Mouse (Mus musculus) hindbrain, embryonic 11.5 days (tissue): Measurements from ENCODE around the gene Arhgap18. TPM values are rescaled to one million over a fixed set of nuclear protein-coding genes. Genes with fewer than 3 reads are reported as not detected.

Experiments
- ATAC-seq: fragments of 200-750 bp; cut with Nextera tagmentation; 2 replicates; pipeline ENCODE4 v1.8.0; 2017; ENCODE audit warnings: mild to moderate bottlenecking, moderate TSS enrichment, moderate library complexity; ENCODE audit not compliant: low FRiP score
- DNase-seq: peaks from one replicate; pipeline ENCODE4 v3.0.0-alpha.2; 2015; ENCODE audit warnings: low spot score
- H3K27ac ChIP-seq: fragments of 300-500 bp; sonication (generic); 2 replicates; pipeline ENCODE4 v1.5.1; 2014; ENCODE audit warnings: mild to moderate bottlenecking, low read depth, low read length
- H3K27me3 ChIP-seq: fragments of 300-500 bp; sonication (generic); 2 replicates; pipeline ENCODE4 v1.6.1; 2014; ENCODE audit warnings: mild to moderate bottlenecking, low read length, moderate library complexity, mixed read lengths; ENCODE audit not compliant: control insufficient read depth, insufficient read depth
- H3K36me3 ChIP-seq: fragments of 300-500 bp; sonication (generic); 2 replicates; pipeline ENCODE4 v1.6.1; 2014; ENCODE audit warnings: mild to moderate bottlenecking, low read length, moderate library complexity, mixed read lengths; ENCODE audit not compliant: control insufficient read depth, insufficient read depth
- H3K4me1 ChIP-seq: fragments of 300-500 bp; sonication (generic); replicated peaks from 2 replicates; pipeline ENCODE4 v1.6.1; 2014; ENCODE audit warnings: low read length, mixed read lengths; ENCODE audit not compliant: control insufficient read depth, insufficient read depth
- H3K4me2 ChIP-seq: fragments of 300-500 bp; sonication (generic); replicated peaks from 2 replicates; pipeline ENCODE4 v1.6.1; 2014; ENCODE audit warnings: mild to moderate bottlenecking, low read depth, low read length
- H3K4me3 ChIP-seq: fragments of 300-500 bp; sonication (generic); 2 replicates; pipeline ENCODE4 v1.5.1; 2014; ENCODE audit warnings: low read depth, low read length
- H3K9ac ChIP-seq: fragments of 300-500 bp; sonication (generic); 2 replicates; pipeline ENCODE4 v1.6.1; 2014; ENCODE audit warnings: low read depth, low read length
- H3K9me3 ChIP-seq: fragments of 300-500 bp; sonication (generic); 2 replicates; pipeline ENCODE4 v1.6.1; 2016; ENCODE audit warnings: low read length; ENCODE audit not compliant: control insufficient read depth
- WGBS: fragments of 180-500 bp; shearing (Covaris S2); extraction: QIAGEN DNeasy Blood & Tissue Kit; methylation state at CpG from one replicate; pipeline ENCODE4 v1.1.7; 2014; 5-methylcytosine and 5-hydroxymethylcytosine counted together
- polyA plus RNA-seq: library from polyadenylated mRNA; unstranded; fragments of >200 nt; fragmentation: Nextera tagmentation; extraction: Ambion mirVana; gene quantifications from 2 replicates; pipeline ENCODE4 v1.2.1, GENCODE M21; 2014

Gene Arhgap18
- polyA plus RNA-seq, 1 experiment from 2014 or later: 12.9 TPM

GRCm38 (mm10) chr10:26793013-26793412 is 39.8 kb downstream of the Arhgap18 start:
- ATAC-seq (no peak), DNase-seq (no peak)
- Histone ChIP-seq H3K4me3 (no peak overlapping the region), H3K27me3 (no peaks in the 10 kb centered on the region), H3K36me3 (no peaks in the 10 kb centered on the region), H3K4me2 (no peak overlapping the region), H3K9me3 (no peaks in the 10 kb centered on the region), H3K27ac (no peak overlapping the region), H3K4me1 (no peaks in the 10 kb centered on the region), H3K9ac (no peak overlapping the region)
- WGBS: 92% methylated on average over 8 of the region's 8 CpGs

- ATAC-seq: no peak
Measured at GRCm38 (mm10) chr10:26796432-26797286, 43.4 kb downstream of the Arhgap18 start.

GRCm38 (mm10) chr10:26797287-26797672 is 44.1 kb downstream of the Arhgap18 start:
- DNase-seq (no peak), ATAC-seq (no peak)
- no peak overlapping the region for H3K27ac ChIP-seq
- no peak overlapping the region for H3K9ac ChIP-seq
- no peaks in the 10 kb centered on the region for H3K4me1 ChIP-seq
- 90% methylated on average over 7 of the region's 7 CpGs for WGBS
- no peak overlapping the region for H3K4me2 ChIP-seq
- no peaks in the 10 kb centered on the region for H3K9me3 ChIP-seq
- H3K4me3 ChIP-seq: no peak overlapping the region
- H3K27me3 ChIP-seq: no peaks in the 10 kb centered on the region
- H3K36me3 ChIP-seq: no peaks in the 10 kb centered on the region

More at GRCm38 (mm10) chr10:26796432-26797286, 43.4 kb downstream of the Arhgap18 start:
- H3K27ac ChIP-seq: no peak overlapping the region
- H3K4me2 ChIP-seq: no peak overlapping the region
- H3K4me1 ChIP-seq: no peaks in the 10 kb centered on the region
- no peak overlapping the region for H3K4me3 ChIP-seq
- WGBS: 80% methylated on average over 10 of the region's 10 CpGs
- no peak overlapping the region for H3K9ac ChIP-seq
- no peaks in the 10 kb centered on the region for H3K36me3 ChIP-seq
- no peaks in the 10 kb centered on the region for H3K27me3 ChIP-seq
- H3K9me3 ChIP-seq: no peaks in the 10 kb centered on the region
- no peak for DNase-seq

- 84% methylated on average over 10 of the region's 10 CpGs for WGBS
- Histone ChIP-seq H3K4me1 (no peaks in the 10 kb centered on the region), H3K4me2 (no peak overlapping the region), H3K27ac (no peak overlapping the region), H3K4me3 (no peak overlapping the region), H3K36me3 (no peaks in the 10 kb centered on the region), H3K27me3 (no peaks in the 10 kb centered on the region), H3K9ac (no peak overlapping the region), H3K9me3 (no peaks in the 10 kb centered on the region)
- no peak for DNase-seq
- ATAC-seq: no peak
Measured at GRCm38 (mm10) chr10:26798752-26799411, 45.7 kb downstream of the Arhgap18 start.

DNA sequence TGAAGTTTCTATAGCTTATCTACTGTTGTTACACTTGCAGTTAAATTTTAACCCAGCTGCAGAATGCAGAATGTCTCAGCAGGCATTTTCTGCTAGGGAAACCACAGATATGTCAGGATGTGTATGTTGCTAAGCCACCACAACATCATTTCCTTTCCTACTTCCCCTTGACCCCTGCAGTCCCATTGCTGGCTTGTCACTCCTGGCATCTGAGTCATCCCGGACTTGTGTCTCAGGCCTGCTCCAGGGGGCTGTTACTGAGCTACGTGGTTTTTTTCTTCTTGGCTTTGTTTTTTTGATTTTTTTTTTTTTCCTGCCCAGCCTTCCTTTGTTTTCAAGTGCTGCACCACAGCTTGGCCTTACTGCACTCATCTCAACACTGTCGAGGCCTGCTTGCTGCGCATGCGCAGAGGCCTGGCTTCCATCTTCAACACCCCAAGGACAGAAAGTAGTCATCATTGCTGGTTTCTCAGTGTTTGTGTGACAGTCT is 46.4 kb downstream of the Arhgap18 start:
- Histone ChIP-seq H3K27me3 (no peaks in the 10 kb centered on the region), H3K27ac (no peak overlapping the region), H3K36me3 (no peaks in the 10 kb centered on the region), H3K9me3 (no peaks in the 10 kb centered on the region), H3K4me1 (no peaks in the 10 kb centered on the region), H3K4me2 (no peak overlapping the region), H3K4me3 (no peak overlapping the region), H3K9ac (no peak overlapping the region)
- WGBS: 53% methylated on average over 5 of the region's 5 CpGs
- DNase-seq (no peak), ATAC-seq (no peak)

DNA sequence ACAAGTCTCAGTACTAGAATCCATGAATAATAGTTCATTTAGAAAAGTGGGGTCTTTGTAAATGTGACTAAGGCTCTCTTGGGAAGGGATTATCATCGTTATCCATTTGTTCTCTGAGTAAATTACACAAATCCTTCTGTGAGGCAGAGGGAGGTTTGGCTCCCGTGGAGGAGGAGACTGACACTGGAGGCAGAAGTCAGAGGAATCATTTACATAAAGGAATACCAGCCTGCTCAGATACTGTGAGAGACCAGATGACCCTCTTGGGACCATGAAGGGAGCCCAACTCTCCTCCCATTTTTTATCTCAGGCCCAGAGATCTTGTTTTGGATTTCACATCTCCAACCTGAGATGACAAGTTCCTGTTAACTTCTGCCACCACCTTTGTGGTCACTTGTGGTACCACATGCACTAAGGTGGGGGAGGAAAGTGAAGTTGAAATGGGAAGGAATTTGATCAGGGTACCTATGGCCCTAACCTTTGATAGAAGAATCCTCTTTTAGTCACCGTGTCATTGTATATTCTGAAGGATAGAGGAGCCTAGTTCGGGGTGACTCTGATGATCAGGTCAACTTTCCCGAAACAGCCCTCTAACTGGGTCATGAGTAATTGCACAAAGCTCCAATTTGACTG is 51.2 kb downstream of the Arhgap18 start:
- no peak overlapping the region for H3K4me3 ChIP-seq
- no peaks in the 10 kb centered on the region for H3K27me3 ChIP-seq
- no peak overlapping the region for H3K9ac ChIP-seq
- WGBS: 61% methylated on average over 5 of the region's 5 CpGs
- DNase-seq: no peak
- H3K36me3 ChIP-seq: no peaks in the 10 kb centered on the region
- H3K4me1 ChIP-seq: no peaks in the 10 kb centered on the region
- ATAC-seq: no peak
- H3K9me3 ChIP-seq: no peaks in the 10 kb centered on the region
- H3K4me2 ChIP-seq: no peak overlapping the region
- H3K27ac ChIP-seq: no peak overlapping the region

DNA sequence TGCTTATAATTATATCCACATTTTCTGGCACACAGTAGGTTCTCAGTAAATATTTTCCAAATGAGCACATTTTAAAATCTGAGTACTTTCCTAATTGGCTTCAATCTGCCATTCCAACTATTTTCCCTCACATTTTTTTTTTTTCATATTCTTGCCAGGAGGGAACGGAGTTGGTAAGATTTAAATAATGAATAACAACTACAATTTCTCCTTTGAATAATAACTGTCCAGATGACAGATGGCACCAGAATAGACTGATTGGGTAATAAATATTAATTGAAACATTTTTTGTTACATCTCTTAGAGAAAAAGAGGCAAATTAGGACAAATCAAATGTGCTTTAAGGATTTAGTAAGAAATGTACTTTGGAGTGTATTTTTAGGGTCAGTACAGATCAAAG is 51.8 kb downstream of the Arhgap18 start:
- Histone ChIP-seq H3K4me2 (no peak overlapping the region), H3K27ac (no peak overlapping the region), H3K36me3 (no peaks in the 10 kb centered on the region), H3K4me3 (no peak overlapping the region), H3K9ac (no peak overlapping the region), H3K27me3 (no peaks in the 10 kb centered on the region), H3K4me1 (no peaks in the 10 kb centered on the region), H3K9me3 (no peaks in the 10 kb centered on the region)
- ATAC-seq (no peak), DNase-seq (no peak)
- WGBS: 80% methylated on average over 1 of the region's 1 CpGs

GRCm38 (mm10) chr10:26806092-26806491 is 52.9 kb downstream of the Arhgap18 start:
- ATAC-seq (no peak), DNase-seq (no peak)
- no peak overlapping the region for H3K9ac ChIP-seq
- no peak overlapping the region for H3K4me3 ChIP-seq
- no peaks in the 10 kb centered on the region for H3K9me3 ChIP-seq
- H3K27me3 ChIP-seq: no peaks in the 10 kb centered on the region
- no peaks in the 10 kb centered on the region for H3K4me1 ChIP-seq
- no peak overlapping the region for H3K4me2 ChIP-seq
- no peak overlapping the region for H3K27ac ChIP-seq
- 91% methylated on average over 3 of the region's 3 CpGs for WGBS
- H3K36me3 ChIP-seq: no peaks in the 10 kb centered on the region
